Mouse (Mus musculus) granulocyte monocyte progenitor cell, adult 5-6 weeks (primary cell): ENCODE data around the gene Hexb. TPM values are rescaled to one million over a fixed set of nuclear protein-coding genes. Genes with fewer than 3 reads are reported as not detected.
A peak's percentile ranks its signal among the peaks of the same experiment; 100 is the strongest.
"Not testable (repeated sequence)": the region's sequence is repeated elsewhere in the genome, so short reads cannot be mapped to it uniquely, and the experiment has no call there.

Experiments
- ATAC-seq: replicated peaks from 2 replicates; pipeline ENCODE4 v1.8.0; 2016; ENCODE audit warnings: mild to moderate bottlenecking, moderate TSS enrichment, inconsistent platforms; ENCODE audit not compliant: poor library complexity, severe bottlenecking
- total RNA-seq, 2 experiments: library from RNA; stranded (forward) in 1 of 2; stranded (reverse) in 1 of 2; fragments of 200-712, 200-1000 nt in 1 of 2; fragments of >200 nt in 1 of 2; fragmentation: Nextera tagmentation in 1 of 2; gene quantifications; 2 replicates each; pipeline ENCODE4 v1.2.3; 2014 to 2017

Gene Hexb
- total RNA-seq, 2 experiments from 2014 or later, result 27.7 to 32.1 TPM

DNA sequence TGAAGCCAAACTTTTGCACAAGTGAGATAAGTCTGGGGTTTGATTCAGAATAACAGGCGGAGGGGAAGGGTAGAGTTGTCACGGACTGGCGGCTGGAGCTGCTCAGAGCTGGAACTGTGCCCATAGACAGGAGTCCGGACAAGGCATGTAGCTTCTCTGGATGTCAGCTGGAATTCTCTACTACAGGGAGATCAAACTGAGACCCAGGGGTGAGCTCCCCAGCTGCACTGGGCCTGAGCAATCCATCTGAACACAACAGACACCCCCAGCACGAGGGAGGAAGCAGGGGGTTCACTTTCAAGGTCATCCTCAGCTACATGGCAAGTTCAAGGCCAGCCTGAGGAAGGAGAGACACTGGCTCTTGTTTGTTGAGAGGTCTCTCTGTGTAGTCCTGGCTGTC lies 13.5 kb downstream of the Hexb start:
- ATAC-seq, result no peak

DNA sequence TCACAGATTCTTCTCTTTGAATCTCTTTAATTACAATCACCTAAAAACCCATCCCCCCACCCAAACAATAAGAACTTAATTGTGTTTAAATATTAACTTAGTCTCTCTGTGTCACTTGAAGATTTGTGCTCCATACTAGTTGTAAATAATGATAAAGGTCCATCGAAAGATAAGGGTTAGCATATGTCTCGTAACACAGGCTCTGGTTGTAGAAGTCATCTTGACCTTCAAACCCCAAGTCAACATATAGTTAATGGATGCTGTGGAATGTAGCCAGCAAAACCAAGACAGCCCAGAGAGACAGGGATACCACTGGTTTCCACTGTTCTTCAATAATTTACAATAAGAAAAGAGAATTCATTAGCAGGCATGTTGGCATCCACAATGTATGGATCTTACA lies 14.0 kb downstream of the Hexb start:
- ATAC-seq, result no peak

DNA sequence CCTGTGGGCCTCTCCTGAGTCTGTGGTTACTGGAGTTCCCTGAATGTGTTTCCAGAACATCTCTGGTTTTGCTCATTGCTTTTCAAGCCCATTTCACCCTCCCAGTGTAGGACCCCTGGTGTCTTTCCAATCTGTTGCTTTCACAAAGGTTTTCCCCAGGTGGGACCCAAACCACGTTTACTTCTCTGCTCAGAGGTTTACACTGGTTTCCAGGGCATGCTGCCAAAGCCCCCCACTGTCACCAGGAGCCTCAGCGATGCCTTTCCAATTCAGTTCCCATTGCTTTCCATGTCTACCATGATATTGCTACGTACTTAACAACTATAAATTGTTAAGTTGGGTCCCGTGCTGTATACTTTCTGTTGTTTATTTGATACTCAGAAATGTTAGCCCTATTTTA lies 15.3 kb downstream of the Hexb start:
- ATAC-seq, result no peak

DNA sequence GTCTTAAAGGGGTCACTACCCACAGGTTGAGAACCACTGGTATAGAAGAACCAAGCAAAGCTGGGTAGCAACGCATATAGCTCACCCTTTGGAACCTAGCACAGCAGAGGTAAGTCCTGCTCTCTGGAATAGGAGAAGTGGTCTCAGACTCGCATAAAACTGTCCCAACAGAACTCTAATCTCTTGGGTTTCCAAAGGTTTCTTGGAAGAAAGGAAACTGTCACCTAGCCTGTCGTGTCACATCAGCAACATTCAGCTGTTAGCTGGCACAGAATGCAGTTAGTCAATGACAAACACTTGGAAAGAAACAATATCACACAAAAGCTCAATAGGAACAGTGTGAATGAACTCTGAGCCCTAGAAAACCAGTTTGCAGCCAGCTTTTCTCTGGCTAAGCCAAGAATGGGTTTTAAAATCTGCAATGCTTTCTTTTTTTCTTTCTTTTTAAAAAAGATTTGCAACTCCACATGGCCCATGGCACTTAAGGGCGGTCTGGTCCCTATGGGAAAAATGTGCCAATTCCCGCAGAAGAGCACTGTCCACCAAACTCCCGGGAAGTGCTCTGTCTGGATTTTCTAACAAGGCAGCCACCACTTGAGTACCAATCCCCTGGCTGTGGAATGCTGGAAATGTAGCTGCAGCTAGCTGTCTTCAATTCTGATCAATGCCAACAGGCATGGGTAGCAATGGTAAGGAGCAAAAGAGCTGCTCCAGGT lies 17.9 kb downstream of the Hexb start:
- no peak for ATAC-seq

DNA sequence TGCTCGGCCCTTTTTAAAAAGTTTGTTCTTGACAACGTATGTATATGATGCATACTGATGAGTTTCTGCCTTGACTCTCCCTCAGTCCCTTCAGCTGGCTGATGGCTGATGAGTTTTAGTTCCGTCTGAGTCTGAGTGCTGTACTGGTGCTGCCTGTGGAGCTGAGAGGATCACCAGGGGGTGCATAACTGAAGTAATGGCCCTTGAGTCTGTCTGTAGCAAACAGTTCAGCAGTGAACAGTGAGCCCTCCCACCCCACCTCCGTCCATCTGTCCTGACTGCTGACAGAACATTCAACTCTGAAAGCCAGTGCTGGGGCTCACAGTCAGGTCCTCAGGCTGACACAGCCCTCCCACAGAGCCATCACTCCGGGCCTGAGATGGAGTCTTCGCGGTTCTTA lies 19.2 kb downstream of the Hexb start:
- no peak for ATAC-seq

DNA sequence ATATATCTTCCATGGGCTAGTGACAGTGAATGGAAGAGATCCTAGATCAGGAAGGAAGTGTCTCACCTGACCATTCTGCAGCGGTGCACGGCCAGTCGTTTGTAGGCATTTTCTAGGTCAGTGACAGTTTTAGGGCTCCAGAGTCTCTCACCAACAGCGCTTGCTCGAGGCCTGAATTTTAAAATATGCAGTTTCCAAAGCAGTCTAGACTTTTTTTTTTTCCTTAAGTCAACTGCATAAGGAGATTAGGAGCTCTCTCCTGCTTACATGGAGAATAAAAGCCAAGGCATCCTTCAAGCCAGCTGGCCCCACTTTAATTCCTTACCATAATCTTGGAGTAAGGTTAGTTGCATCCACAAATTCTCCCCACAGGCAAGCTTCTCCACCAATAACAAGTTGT lies 21.4 kb downstream of the Hexb start:
- no peak for ATAC-seq

DNA sequence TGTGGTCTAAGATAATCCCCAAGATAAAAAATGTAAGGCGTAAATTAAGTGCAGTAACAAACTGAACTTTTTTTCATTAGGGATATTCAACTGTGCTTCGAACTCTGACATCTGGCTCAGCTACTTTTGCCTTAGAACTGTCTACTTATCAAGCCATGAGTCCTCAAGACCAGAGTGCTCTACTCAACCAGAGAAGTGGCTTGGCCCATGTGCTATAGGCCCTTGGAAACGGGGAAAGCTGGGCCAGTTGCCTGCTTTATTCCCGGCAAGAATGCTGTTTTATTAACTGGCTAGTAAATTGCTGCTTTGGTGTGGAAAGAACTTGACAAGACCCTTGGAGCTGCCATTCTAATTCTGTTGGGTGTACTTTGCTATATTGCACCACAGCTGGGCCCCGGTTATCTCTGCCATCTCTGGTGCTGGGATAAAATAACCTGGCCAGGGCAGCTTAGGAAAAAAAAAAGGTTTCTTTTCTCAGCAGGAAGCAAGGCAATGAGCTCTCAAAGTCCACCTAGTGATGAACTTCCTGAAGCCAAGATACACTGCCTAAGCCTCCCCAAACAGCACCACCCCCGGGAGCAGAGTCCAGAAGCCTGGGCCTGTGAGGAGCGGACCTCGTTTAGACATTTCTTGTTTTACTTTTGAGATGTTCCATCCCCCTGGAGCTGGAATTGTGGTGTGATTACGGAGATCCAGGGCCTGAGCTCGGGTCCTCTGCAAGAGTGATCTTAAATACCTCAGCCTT lies 22.5 kb downstream of the Hexb start:
- no peak for ATAC-seq

DNA sequence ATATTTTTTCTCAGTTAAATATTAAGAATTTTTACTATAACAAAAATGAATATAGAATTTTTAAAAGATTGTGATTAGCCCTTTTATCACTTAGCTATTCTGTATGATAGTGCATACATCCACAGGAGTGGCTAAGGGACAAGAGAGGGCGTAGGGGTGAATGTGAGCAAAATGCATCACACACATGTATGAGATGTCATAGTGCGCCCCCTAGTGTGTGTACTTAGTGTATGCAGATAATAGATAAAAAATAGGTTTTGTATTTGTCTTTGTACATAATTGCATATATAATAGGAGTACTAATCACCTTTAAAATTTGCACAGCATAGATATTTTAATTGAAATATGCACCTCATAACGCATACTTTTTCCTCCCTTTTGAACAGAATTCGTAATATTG lies 52.3 kb downstream of the Hexb start:
- peak; percentile 87 for ATAC-seq

DNA sequence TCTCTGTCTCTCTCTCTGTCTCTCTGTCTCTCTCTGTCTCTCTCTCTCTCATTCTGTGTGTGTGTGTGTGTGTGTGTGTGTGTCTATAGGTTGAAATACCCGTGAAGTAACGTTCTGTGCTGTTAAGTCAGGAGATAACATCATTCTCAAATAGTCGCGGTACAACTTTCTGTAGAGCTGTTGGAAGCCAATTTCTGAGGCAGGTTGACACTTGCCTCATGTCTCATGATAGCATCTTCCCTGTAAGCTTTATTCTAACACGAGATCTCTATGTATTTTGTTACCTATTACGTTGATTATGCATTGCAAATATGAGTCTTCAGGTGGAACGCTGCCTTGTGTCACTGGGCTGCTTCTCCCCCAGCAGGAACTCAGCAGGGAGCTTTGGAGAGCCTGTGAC lies 55.8 kb downstream of the Hexb start:
- ATAC-seq, result no peak

DNA sequence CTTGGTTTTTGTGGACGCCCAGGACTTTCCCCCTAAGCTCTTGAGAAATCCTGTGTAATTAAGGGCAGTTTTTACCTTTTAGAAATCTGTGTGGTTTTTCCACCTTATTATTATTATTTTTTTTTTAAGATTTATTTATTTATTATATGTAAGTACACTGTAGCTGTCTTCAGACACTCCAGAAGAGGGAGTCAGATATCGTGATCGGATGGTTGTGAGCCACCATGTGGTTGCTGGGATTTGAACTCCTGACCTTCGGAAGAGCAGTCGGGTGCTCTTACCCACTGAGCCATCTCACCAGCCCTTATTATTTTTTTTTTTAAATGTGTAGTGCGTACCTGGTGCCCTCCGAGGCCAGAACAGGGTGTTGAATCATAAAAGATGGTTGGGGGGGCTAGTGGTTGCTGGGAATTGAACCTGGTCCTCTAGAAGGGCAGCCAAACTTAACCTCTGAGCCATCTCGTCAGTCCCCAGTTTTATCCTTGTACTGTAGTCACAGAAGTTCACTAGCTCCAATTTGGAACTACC lies 59.7 kb downstream of the Hexb start:
- ATAC-seq, result not testable (repeated sequence)

DNA sequence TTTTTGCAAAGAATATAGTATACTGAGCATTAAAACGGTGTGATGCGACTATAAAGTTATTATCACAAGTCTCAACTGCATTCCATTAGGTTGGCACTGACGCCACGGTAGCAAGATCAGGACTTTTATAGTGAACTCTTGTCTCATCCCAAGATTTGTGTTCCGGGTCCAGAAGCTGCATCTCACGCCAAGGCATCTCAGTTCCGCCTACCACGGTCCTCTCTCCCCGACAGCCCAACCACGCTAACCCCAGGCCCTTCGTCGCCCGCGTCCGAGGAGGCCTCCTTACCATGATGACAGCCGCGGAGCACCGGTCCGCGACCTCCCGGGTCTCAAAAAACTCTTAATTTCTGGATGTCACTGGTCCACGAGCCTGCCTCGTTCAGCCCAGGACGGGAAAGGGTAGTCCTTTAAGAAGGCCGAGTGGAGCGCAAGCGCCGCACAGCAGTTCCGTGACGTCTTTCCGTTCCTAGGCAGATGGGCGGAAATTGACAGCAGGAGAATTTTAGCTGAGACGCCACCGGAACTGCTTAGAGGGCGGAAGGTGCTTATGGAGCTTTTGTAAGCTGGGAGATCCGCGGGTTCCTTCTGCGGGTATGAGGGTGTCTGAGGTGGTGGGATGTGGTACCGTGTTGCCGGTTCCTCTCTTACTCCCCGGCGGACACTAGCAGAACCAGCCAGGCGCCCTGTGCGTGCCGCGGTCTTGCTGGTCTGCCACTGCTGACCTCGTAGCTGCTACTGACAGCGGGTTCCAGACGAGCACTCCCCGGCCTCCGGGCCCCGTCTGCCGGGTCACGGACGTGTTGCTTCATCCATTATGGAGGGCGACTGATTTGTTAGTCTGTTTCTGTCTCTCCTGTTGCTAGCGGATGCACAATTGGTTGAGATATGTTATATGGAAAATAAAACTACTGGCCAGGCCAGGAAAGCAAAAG lies 60.4 kb downstream of the Hexb start, which contains the start of the genes Gfm2 and Nsa2:
TSS of gene Gfm2 (plus strand) at position 472 of the 935 bp plus-strand sequence.
TSS of gene Nsa2 (minus strand) at position 472 of the 935 bp plus-strand sequence.
- ATAC-seq, result peak; percentile 99

DNA sequence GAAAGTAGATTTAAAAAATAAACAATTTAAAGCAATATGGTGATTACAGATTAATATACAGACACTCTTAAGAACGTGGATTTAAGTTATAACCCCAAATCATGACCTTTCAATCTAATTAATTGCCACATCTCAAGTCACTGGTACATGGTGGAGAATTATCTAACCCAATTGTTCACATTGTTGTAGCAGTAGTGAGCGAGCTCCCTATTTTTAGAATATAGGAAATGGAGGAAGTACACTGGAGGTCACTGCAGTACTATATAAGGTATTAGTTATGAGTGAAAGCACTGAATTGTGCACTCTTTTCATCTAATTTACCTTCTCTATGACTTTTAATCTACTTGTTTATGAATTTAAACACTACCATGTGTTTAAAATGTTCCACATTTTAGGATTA lies 67.7 kb downstream of the Hexb start:
- ATAC-seq, result not testable (repeated sequence)

DNA sequence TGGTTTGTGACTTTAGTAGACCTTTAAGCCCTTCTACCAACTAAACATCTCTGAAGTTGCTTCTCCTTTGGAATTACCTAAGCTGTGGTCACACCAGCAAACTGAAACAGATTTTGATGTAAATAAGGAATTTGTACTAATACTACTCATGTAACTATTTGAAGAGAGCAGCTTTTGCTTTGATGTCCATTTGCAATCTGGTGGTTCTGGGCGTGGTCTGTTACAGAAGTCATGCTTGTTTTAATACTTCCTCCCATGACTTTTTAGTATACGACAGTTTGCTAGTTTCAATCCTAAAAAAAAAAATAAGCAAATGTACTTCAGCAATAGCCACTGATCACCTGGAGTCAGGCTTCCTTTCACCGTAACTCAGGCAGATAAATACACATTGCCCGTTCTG lies 68.5 kb downstream of the Hexb start:
- ATAC-seq, result not testable (repeated sequence)

Other genes with a start within 250 kb of the Hexb start
- gene 1700029F12Rik, start 164.0 kb downstream of the Hexb start, total RNA-seq (2014; fragmentation: Nextera tagmentation), result not detected in 2 replicates
- gene 1700029F12Rik, start 164.0 kb downstream of the Hexb start, total RNA-seq (2017), result not detected in 2 replicates
- gene Fam169a, start 131.1 kb downstream of the Hexb start, total RNA-seq (2014; fragmentation: Nextera tagmentation), result not detected in 2 replicates
- gene Fam169a, start 131.1 kb downstream of the Hexb start, total RNA-seq (2017), result 0.47 and 0.88 TPM in 2 replicates
- 0.47 and 5.7 TPM in 2 replicates for gene Gm6169, start 99.1 kb downstream of the Hexb start, total RNA-seq (2014; fragmentation: Nextera tagmentation)
- 1.4 TPM in 1 of 2 replicates, not detected in the other for gene Gm6169, start 99.1 kb downstream of the Hexb start, total RNA-seq (2017)
- 24.2 and 25.0 TPM in 2 replicates for gene Gfm2, start 60.4 kb downstream of the Hexb start, total RNA-seq (2014; fragmentation: Nextera tagmentation)
- 27.9 and 38.1 TPM in 2 replicates for gene Gfm2, start 60.4 kb downstream of the Hexb start, total RNA-seq (2017)
- 192 and 208 TPM in 2 replicates for gene Nsa2, start 60.4 kb downstream of the Hexb start, total RNA-seq (2014; fragmentation: Nextera tagmentation)
- gene Nsa2, start 60.4 kb downstream of the Hexb start, total RNA-seq (2017), result 335 and 341 TPM in 2 replicates
- 1.3 and 3.8 TPM in 2 replicates for gene Enc1, start 42.7 kb upstream of the Hexb start, total RNA-seq (2014; fragmentation: Nextera tagmentation)
- 2.4 and 2.5 TPM in 2 replicates for gene Enc1, start 42.7 kb upstream of the Hexb start, total RNA-seq (2017)